Mouse (Mus musculus): ENCODE results near the gene Gm49387. TPM values are rescaled to one million over a fixed set of nuclear protein-coding genes. Genes with fewer than 3 reads are reported as not detected.

Gm49387 gene
- polyA plus RNA-seq, 1 experiment from 2014 or later, result not detected

- ATAC-seq (replicated peaks; ENCODE audit: low FRiP score) (no peak), DNase-seq (ENCODE audit: low spot score) (no peak)
- no peak overlapping the region for H3K27ac ChIP-seq (ENCODE audit: low read depth, low read length)
- H3K9me3 ChIP-seq (ENCODE audit: control insufficient read depth, low read length), result no peaks in the 10 kb centered on the region
- no peak overlapping the region for H3K9ac ChIP-seq (ENCODE audit: low read length)
- 73% methylated on average over 7 of the region's 7 CpGs for WGBS
- H3K27me3 ChIP-seq (ENCODE audit: control insufficient read depth, insufficient read depth, low read length), result no peaks in the 10 kb centered on the region
- no peak overlapping the region for H3K4me2 ChIP-seq (ENCODE audit: low read depth, low read length, severe bottlenecking)
- no peaks in the 10 kb centered on the region for H3K4me1 ChIP-seq (replicated peaks; ENCODE audit: control insufficient read depth, insufficient read depth, low read length)
- no peak overlapping the region for H3K4me3 ChIP-seq (ENCODE audit: low read depth, low read length)
- no peaks in the 10 kb centered on the region for H3K36me3 ChIP-seq (ENCODE audit: control insufficient read depth, insufficient read depth, low read length)
Observed at GRCm38 (mm10) chr14:31569151-31569631, 71.5 kb downstream of the Gm49387 start.

GRCm38 (mm10) chr14:31565478-31566212 is 75.0 kb downstream of the Gm49387 start:
- H3K9ac ChIP-seq (ENCODE audit: low read length), result no peak overlapping the region
- H3K4me3 ChIP-seq (ENCODE audit: low read depth, low read length), result no peak overlapping the region
- no peak overlapping the region for H3K4me2 ChIP-seq (ENCODE audit: low read depth, low read length, severe bottlenecking)
- 72% methylated on average over 9 of the region's 9 CpGs for WGBS
- H3K4me1 ChIP-seq (replicated peaks; ENCODE audit: control insufficient read depth, insufficient read depth, low read length), result no peaks in the 10 kb centered on the region
- H3K27ac ChIP-seq (ENCODE audit: low read depth, low read length), result no peak overlapping the region
- DNase-seq (ENCODE audit: low spot score), result no peak
- H3K9me3 ChIP-seq (ENCODE audit: control insufficient read depth, low read length), result no peaks in the 10 kb centered on the region
- H3K36me3 ChIP-seq (ENCODE audit: control insufficient read depth, insufficient read depth, low read length), result no peaks in the 10 kb centered on the region
- ATAC-seq (replicated peaks; ENCODE audit: low FRiP score), result no peak
- H3K27me3 ChIP-seq (ENCODE audit: control insufficient read depth, insufficient read depth, low read length), result no peaks in the 10 kb centered on the region

GRCm38 (mm10) chr14:31564452-31565179 is 76.1 kb downstream of the Gm49387 start:
- Histone ChIP-seq H3K27me3 (ENCODE audit: control insufficient read depth, insufficient read depth, low read length) (no peaks in the 10 kb centered on the region), H3K4me1 (replicated peaks; ENCODE audit: control insufficient read depth, insufficient read depth, low read length) (no peaks in the 10 kb centered on the region), H3K27ac (ENCODE audit: low read depth, low read length) (no peak overlapping the region), H3K4me3 (ENCODE audit: low read depth, low read length) (no peak overlapping the region), H3K9ac (ENCODE audit: low read length) (no peak overlapping the region), H3K36me3 (ENCODE audit: control insufficient read depth, insufficient read depth, low read length) (no peaks in the 10 kb centered on the region), H3K4me2 (ENCODE audit: low read depth, low read length, severe bottlenecking) (no peak overlapping the region), H3K9me3 (ENCODE audit: control insufficient read depth, low read length) (no peaks in the 10 kb centered on the region)
- DNase-seq (ENCODE audit: low spot score) (no peak), ATAC-seq (replicated peaks; ENCODE audit: low FRiP score) (no peak)
- 40% methylated on average over 6 of the region's 6 CpGs for WGBS

GRCm38 (mm10) chr14:31560886-31561285 is 79.8 kb downstream of the Gm49387 start:
- no peak for DNase-seq (ENCODE audit: low spot score)
- Histone ChIP-seq H3K4me1 (replicated peaks; ENCODE audit: control insufficient read depth, insufficient read depth, low read length) (no peaks in the 10 kb centered on the region), H3K27ac (ENCODE audit: low read depth, low read length) (no peak overlapping the region), H3K9ac (ENCODE audit: low read length) (no peak overlapping the region), H3K4me3 (ENCODE audit: low read depth, low read length) (no peak overlapping the region), H3K9me3 (ENCODE audit: control insufficient read depth, low read length) (no peaks in the 10 kb centered on the region), H3K36me3 (ENCODE audit: control insufficient read depth, insufficient read depth, low read length) (no peaks in the 10 kb centered on the region), H3K4me2 (ENCODE audit: low read depth, low read length, severe bottlenecking) (no peak overlapping the region), H3K27me3 (ENCODE audit: control insufficient read depth, insufficient read depth, low read length) (no peaks in the 10 kb centered on the region)
- WGBS, result 67% methylated on average over 5 of the region's 5 CpGs
- no peak for ATAC-seq (replicated peaks; ENCODE audit: low FRiP score)

- 59% methylated on average over 5 of the region's 5 CpGs for WGBS
- ATAC-seq (replicated peaks; ENCODE audit: low FRiP score), result no peak
- no peak for DNase-seq (ENCODE audit: low spot score)
Observed at GRCm38 (mm10) chr14:31559216-31559615, 81.5 kb downstream of the Gm49387 start.

GRCm38 (mm10) chr14:31557784-31558183 is 82.9 kb downstream of the Gm49387 start:
- H3K9me3 ChIP-seq (ENCODE audit: control insufficient read depth, low read length), result no peaks in the 10 kb centered on the region
- no peak overlapping the region for H3K9ac ChIP-seq (ENCODE audit: low read length)
- H3K36me3 ChIP-seq (ENCODE audit: control insufficient read depth, insufficient read depth, low read length), result no peaks in the 10 kb centered on the region
- H3K4me1 ChIP-seq (replicated peaks; ENCODE audit: control insufficient read depth, insufficient read depth, low read length), result no peaks in the 10 kb centered on the region
- DNase-seq (ENCODE audit: low spot score) (no peak), ATAC-seq (replicated peaks; ENCODE audit: low FRiP score) (no peak)
- no peak overlapping the region for H3K4me2 ChIP-seq (ENCODE audit: low read depth, low read length, severe bottlenecking)
- no peak overlapping the region for H3K4me3 ChIP-seq (ENCODE audit: low read depth, low read length)
- H3K27ac ChIP-seq (ENCODE audit: low read depth, low read length), result no peak overlapping the region
- H3K27me3 ChIP-seq (ENCODE audit: control insufficient read depth, insufficient read depth, low read length), result no peaks in the 10 kb centered on the region
- WGBS, result 88% methylated on average over 9 of the region's 9 CpGs

More at GRCm38 (mm10) chr14:31559216-31559615, 81.5 kb downstream of the Gm49387 start:
- Histone ChIP-seq H3K36me3 (ENCODE audit: control insufficient read depth, insufficient read depth, low read length) (no peaks in the 10 kb centered on the region), H3K4me2 (ENCODE audit: low read depth, low read length, severe bottlenecking) (no peak overlapping the region), H3K27ac (ENCODE audit: low read depth, low read length) (no peak overlapping the region), H3K4me3 (ENCODE audit: low read depth, low read length) (no peak overlapping the region), H3K9me3 (ENCODE audit: control insufficient read depth, low read length) (no peaks in the 10 kb centered on the region), H3K4me1 (replicated peaks; ENCODE audit: control insufficient read depth, insufficient read depth, low read length) (no peaks in the 10 kb centered on the region), H3K9ac (ENCODE audit: low read length) (no peak overlapping the region), H3K27me3 (ENCODE audit: control insufficient read depth, insufficient read depth, low read length) (no peaks in the 10 kb centered on the region)

- no peaks in the 10 kb centered on the region for H3K27me3 ChIP-seq (ENCODE audit: control insufficient read depth, insufficient read depth, low read length)
- H3K9ac ChIP-seq (ENCODE audit: low read length), result no peak overlapping the region
- no peaks in the 10 kb centered on the region for H3K36me3 ChIP-seq (ENCODE audit: control insufficient read depth, insufficient read depth, low read length)
- ATAC-seq (replicated peaks; ENCODE audit: low FRiP score) (no peak), DNase-seq (ENCODE audit: low spot score) (no peak)
- H3K9me3 ChIP-seq (ENCODE audit: control insufficient read depth, low read length), result no peaks in the 10 kb centered on the region
- H3K4me3 ChIP-seq (ENCODE audit: low read depth, low read length), result no peak overlapping the region
- WGBS, result 82% methylated on average over 8 of the region's 8 CpGs
- H3K4me2 ChIP-seq (ENCODE audit: low read depth, low read length, severe bottlenecking), result no peak overlapping the region
- H3K27ac ChIP-seq (ENCODE audit: low read depth, low read length), result no peak overlapping the region
- H3K4me1 ChIP-seq (replicated peaks; ENCODE audit: control insufficient read depth, insufficient read depth, low read length), result no peaks in the 10 kb centered on the region
Observed at GRCm38 (mm10) chr14:31557273-31557672, 83.4 kb downstream of the Gm49387 start.

GRCm38 (mm10) chr14:31556526-31557260 is 84.0 kb downstream of the Gm49387 start:
- no peaks in the 10 kb centered on the region for H3K36me3 ChIP-seq (ENCODE audit: control insufficient read depth, insufficient read depth, low read length)
- no peak overlapping the region for H3K9ac ChIP-seq (ENCODE audit: low read length)
- ATAC-seq (replicated peaks; ENCODE audit: low FRiP score) (no peak), DNase-seq (ENCODE audit: low spot score) (no peak)
- no peak overlapping the region for H3K4me3 ChIP-seq (ENCODE audit: low read depth, low read length)
- H3K4me1 ChIP-seq (replicated peaks; ENCODE audit: control insufficient read depth, insufficient read depth, low read length), result no peaks in the 10 kb centered on the region
- H3K27ac ChIP-seq (ENCODE audit: low read depth, low read length), result no peak overlapping the region
- H3K27me3 ChIP-seq (ENCODE audit: control insufficient read depth, insufficient read depth, low read length), result no peaks in the 10 kb centered on the region
- no peak overlapping the region for H3K4me2 ChIP-seq (ENCODE audit: low read depth, low read length, severe bottlenecking)
- WGBS, result 79% methylated on average over 9 of the region's 9 CpGs
- no peaks in the 10 kb centered on the region for H3K9me3 ChIP-seq (ENCODE audit: control insufficient read depth, low read length)

Data from forebrain, embryonic 11.5 days (tissue).